Mouse (Mus musculus): ENCODE measurements at regions not wholly inside any gene's neighbourhood (a gene's known extent, or its start where the extent isn't known, plus 50 kb on each side); places are given as distances from the start of the nearest gene placed in this dataset.

DNA sequence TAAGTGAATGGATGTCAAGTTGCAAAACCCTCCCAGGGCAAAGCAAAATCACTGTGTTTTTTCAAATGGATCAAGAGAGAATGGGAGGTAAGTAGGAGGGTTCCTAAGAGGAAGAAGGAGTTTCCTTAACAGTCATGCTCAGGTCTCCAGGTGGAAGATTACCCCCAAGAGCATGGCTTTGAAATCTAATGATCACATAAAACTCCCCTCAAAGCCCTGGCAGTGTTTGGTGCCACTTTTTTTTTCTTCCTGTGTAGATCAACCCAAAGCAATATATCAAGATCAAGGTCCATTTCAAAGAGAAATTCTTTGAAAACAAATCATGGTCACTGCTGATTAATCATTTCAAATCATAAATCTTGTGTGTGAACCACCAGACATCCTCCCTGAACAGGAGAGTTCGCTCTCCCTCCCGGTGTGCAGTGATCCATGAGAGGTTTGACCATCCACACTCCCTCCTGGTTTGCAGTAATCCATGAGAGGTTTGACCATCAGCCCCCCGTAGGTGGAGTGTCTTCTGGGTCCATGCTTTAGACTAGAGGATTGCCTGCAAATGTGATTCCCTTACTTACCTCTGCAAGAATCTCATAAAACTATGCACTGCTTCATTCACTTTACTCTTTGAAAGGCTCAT is 257.1 kb downstream of the Pdgfc start:
- TF ChIP-seq POLR2A (IDR thresholded peaks at IDR 0.05; ENCODE audit: control insufficient read depth, low read depth, low read length) = no peak
- no peak for TF ChIP-seq CTCF (IDR thresholded peaks at IDR 0.05; ENCODE audit: control insufficient read depth, insufficient read depth, insufficient replicate concordance, low read depth, low read length)
